Mouse (Mus musculus): ENCODE data around the gene Proser2. TPM values are rescaled to one million over a fixed set of nuclear protein-coding genes. Genes with fewer than 3 reads are reported as not detected.
"Not testable (repeated sequence)": the region's sequence is repeated elsewhere in the genome, so short reads cannot be mapped to it uniquely, and the experiment has no call there.

Gene Proser2
- total RNA-seq, 2 experiments from 2014 or later, result 7.9 to 9.8 TPM

DNA sequence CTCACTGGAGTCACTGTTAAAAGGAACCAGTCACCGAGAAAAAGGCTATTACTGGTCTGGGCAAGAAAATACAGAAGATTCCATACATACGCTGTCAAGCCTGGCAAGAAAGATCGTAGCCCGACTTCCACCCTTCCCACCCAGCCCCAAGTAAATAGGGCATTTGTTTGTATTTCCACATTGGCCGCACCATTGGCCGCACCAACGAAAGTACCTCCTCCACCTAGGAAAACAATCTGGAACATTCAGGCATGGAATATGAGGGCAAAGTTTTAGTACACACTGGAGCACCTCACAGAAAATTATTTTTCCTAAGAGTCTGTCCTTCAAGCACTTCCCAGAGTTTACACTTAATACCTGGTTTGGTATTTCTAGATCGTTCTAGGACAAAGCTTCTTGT, 1.1 kb downstream of the Proser2 start:
- no peak for DNase-seq

- no peak for DNase-seq
These were observed 1.7 kb downstream of the Proser2 start for GRCm38 (mm10) chr2:6128136-6128805.

DNA sequence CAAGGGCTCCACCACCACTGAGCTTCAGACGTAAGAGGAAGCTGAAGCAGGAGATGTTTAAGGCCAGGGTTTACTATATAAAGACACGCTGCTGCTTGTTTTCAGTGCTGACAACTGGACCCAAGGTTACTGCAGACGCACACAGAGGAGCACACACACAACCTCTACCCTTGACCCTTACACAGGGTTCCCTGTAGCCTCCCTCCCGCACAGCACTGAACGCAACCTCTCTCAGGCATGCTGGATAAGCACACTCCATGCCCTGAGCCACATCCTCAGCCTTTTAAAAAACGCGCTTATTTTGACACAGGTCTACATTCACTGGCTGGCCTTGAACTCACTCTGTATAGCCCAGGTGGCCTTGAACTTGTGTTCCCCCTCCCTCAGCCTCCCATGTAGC, 7.0 kb downstream of the Proser2 start:
- DNase-seq, result peak; percentile 42

DNA sequence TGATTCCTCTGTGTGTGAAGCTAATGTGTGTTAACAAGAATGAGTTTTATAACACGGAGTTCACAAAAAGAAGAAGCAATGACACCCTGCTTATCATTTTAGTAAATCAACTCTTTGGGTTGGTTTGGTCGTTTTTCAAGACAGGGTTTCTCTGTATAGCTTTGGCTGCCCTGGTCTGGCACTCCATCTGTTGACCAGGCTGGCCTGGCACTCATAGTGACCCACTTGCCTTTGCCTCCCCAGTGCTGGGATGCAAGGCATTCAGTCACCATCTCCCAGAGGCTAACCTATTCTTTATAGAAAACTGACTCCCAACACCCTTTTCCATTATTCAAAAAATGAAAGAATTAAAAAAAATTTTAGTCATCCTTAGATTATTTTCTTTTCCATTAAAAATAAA, 8.9 kb downstream of the Proser2 start:
- no peak for DNase-seq

DNA sequence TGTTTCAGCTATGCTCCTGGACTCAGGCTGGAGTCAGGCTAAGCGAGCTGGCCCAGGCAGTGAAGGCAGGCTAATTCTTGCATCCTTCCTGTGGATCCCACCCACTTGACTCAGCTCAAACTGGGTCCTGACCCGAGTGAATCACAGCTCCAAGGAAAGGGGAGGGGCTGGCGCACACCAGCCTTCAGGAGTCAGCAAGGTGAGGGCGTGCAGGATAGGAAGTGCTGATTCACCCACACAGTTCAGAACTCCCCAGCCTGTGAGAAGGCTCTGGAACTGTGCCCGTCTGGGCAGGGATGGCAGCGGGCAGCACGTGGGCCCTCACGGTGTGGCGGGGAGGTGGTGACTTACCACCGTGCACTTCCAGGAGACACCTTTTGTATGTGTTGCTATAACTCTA, 11.8 kb downstream of the Proser2 start:
- DNase-seq, result peak; percentile 75

DNA sequence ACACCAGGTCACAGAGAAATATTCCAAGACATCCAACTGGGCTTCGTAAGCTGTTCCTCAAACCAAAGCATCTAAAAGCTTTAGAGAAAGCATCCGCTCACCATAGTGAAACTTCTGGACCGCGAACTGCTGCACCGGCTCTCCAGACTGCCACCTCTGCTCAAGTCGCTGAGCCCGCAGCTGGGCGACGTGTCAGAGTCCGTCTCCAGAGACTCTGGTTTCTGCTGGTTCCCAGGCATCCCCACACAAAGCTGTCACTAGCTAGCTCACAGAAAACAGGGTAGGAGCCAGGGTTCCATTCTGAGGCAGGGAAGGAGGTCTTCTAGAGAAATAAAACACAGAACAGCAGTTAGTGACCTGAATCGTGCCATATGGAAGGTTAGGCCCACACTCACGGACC, 16.2 kb downstream of the Proser2 start:
- DNase-seq, result no peak

- DNase-seq, result no peak
These were observed 17.4 kb downstream of the Proser2 start for GRCm38 (mm10) chr2:6112619-6113018.

DNA sequence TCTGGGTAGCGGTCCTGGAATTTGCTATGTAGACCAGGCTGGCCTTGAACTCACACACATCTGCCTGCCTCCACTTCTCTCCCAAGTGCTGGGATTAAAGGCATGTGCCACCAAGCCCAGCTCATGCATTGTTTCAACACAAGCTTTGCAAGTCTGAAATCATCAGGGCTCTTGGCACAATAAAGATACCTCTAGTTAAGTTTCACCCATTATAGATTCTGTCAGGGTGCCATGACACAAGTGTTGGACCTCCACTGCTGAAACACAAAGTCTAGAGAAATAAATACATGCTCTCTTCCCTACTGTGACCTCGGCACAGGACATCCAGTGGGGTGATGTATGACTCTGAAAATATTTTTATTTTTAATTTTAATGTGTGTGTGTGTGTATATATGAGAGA, 24.6 kb downstream of the Proser2 start:
- DNase-seq, result no peak

GRCm38 (mm10) chr2:6100755-6101154, 29.3 kb downstream of the Proser2 start:
- DNase-seq, result no peak

DNA sequence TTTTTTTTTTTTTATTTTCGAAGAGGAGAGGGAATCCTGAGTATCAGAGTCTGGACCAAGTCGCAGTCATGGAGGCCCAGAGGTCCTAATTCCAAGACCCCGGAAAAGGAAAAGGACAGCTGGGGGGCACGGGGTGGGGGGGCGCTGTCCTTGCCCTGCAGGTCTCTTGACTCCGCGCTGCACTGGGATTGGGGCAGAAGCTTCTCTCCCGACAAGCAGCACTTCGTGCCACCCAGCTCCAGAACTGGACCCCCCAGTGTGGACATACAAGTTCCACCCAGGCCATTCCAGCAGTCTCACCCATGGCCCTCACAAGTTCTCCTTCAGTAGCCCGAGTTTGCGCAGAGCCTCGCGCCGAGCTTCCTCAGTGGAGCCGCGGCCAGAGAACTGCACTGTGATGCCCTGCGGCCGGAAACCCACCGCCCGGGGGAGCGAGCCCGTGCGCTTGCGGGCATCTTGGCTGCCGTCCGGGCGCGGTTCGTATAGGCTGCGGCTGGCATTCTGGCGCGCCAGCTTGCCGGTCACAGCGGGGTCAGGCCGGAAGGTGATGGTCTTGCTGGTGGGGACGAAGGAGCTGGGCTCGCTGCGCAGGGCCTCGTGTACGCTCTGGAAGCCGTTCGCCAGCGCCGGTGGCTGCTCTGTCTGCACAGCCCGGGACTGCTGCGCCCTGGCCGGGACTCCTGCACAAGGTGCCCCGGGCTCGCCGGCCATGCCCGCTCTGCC, 29.8 kb downstream of the Proser2 start:
- DNase-seq, result peak; percentile 45

DNA sequence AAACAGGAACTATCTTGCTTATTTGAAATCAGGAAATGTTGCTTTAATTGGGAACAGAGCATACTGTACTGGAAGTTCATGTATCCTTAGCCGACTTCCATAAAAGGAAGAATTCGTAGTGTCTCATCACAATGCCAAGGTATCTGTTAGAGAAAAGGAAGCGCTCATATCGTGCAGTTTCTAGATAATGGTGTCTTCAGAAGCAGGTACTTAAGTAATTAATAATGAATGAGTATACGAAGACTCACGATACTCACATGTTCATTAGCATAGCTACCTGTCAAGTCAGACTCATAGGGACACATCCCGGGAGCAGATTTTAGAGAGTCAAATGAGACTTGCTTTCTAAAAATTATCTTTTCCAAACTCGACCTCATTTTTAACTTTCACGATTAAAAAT, 30.6 kb downstream of the Proser2 start:
- DNase-seq, result no peak

GRCm38 (mm10) chr2:6098924-6099323, 31.1 kb downstream of the Proser2 start:
- DNase-seq, result peak; percentile 40

GRCm38 (mm10) chr2:6097113-6097716, 32.8 kb downstream of the Proser2 start:
- no peak for DNase-seq

DNA sequence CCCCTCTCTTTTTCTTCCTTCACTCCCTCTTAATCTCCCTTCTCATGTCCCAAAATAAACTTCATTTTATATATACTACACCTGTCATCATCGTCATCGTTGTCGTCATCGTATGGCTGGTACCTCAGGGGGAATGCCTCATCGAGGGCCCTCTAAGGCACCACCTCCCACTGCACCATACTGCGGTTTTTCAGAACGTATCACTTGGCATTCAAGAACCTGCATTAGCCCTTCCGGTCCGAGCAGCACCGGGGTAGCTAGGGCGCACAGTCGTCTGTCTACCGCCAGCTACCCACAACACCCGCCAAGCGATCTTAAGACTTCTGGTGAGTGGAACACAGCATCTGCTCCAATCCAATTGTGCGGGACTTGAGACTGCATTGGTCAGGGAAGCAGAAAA, 40.1 kb downstream of the Proser2 start:
- DNase-seq, result not testable (repeated sequence)

- peak; percentile 84 for DNase-seq
These were observed 42.9 kb downstream of the Proser2 start for GRCm38 (mm10) chr2:6087151-6087550.

DNA sequence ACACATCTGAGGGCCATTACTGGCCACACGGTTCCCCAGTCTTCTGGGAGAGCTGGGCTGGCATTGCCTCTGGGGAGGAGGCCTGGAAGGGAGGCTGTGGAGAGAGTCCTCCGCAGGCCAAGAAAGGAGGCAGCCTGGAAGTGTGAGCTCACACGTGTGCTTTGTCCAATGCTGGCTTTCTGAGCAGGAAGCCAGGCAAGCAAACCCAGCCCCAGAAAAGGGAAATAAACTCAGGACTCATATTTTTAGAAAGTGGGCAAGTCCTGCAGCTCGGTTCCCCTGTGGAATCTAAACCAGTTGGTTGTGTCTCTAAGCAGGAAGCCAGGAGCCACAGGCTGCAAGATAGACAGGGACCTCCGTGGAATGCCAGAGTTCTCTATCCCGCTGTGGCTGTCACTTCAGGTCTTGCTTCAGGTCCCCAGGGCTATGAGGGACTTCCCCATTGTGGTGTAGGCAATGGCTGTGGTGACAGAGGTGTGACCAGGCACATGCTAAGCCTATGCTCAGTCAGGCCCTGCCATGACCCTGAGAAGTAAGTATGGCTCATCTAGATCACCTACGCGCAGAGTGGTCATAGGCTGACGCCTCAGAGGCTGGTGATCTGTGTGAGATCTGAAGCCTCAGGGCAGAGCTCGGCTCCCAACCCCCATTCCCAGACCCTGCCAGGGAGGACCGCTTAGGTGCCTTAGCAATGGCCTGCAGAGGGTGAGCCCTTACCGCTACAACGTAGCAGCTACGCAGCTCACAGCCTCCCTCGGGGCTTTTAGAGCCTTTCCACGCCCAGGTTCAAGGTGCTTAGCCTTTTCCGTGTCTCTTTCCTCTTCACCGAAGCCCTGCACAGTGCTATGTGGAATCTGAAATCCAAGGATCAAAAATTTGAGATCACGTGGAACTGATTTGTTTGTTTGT, 44.1 kb downstream of the Proser2 start:
- peak; percentile 48 for DNase-seq

DNA sequence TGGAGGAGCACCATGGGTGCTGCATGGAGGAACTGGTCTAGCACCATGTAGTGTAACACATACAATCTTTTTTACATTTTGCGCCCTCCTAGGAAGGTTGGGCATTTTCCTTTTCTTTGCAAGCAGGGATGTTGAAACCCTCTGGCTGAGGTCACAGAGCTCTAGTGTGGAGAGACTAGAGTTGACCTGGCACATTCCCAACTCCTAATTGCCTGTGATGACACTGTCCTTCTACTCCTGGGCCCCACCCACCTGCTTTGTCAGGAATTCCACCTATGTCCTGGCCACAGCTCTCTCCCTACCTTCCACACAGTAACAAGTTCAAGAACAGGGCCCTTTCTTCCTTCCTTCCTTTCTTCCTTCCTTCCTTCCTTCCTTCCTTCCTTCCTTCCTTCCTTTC, 46.3 kb downstream of the Proser2 start:
- peak; percentile 59 for DNase-seq

DNA sequence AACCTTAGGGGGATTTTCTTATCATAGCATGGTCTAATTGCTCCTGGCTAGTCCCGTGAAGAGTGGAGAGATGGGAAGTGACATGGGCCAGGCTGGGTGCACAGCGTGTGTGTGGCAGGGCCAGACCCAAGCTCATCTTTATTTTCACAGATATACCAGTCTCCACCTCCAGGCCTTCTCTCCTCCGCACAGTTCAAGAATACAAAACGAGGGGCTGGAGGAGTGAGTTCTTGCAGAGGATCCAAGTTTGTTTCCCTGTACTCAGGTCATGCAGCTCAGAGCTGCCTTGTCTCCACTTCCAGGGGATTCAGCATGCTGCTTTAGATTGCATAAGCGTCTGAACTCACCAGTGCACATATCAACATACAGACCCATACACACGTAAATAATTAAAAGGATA, 47.4 kb downstream of the Proser2 start:
- no peak for DNase-seq

DNA sequence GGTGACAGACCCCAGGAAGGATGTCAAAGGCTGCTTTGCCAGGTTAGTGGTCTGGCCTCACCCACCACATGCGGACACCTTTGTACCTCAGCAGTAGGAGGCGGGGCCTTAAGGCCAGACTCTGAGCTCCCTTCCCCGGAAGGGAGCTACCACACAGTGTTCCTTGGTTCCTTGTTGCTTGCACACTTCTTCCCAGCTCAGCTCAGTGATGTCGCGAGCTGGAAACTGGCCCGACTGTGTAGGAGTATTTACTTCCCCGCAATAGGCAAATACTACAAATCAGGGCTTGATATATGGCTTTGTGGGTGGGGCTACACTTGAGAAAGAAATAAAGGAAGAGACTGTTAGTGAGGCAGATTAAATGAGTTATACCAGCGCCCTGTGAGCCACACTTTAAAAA, 48.9 kb downstream of the Proser2 start:
- DNase-seq, result peak; percentile 18

DNA sequence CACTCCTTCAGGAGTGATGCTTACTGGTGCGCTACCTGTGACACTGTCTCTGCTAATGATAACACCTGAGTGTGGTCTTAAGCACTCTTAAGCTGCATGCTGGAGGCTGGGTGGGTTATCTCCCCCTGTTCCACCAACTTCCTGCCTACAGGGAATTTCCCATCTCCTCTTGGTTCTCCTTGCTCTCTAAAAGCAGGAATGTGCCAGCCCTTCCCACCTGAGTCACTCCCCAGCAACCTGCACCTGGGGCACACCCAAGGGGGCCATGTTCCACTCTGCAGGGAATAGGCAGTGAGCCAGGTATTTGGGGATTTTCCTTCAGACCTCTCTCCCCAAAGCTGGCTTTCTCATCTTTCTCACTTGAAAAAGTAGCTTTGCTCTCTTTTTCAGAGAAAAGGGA, 50.0 kb downstream of the Proser2 start:
- no peak for DNase-seq

DNA sequence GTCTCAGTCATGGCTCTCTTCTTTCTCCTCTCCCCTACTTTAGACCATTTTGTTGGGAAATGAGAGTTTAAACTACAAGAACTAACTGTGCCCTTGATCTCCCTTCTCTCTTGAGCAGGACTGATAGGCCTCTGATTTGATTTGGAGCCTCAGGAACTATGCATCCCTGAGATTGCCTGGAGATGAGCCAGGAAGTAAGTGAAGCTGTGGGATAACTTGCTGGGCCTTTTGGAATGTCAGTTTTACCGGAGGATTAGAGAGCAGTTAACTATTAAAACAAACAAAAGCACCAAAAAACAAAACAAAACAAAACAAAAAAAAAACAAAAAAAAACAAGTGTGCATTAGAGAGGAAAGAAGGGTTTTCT, 54.5 kb downstream of the Proser2 start:
- no peak for DNase-seq

DNA sequence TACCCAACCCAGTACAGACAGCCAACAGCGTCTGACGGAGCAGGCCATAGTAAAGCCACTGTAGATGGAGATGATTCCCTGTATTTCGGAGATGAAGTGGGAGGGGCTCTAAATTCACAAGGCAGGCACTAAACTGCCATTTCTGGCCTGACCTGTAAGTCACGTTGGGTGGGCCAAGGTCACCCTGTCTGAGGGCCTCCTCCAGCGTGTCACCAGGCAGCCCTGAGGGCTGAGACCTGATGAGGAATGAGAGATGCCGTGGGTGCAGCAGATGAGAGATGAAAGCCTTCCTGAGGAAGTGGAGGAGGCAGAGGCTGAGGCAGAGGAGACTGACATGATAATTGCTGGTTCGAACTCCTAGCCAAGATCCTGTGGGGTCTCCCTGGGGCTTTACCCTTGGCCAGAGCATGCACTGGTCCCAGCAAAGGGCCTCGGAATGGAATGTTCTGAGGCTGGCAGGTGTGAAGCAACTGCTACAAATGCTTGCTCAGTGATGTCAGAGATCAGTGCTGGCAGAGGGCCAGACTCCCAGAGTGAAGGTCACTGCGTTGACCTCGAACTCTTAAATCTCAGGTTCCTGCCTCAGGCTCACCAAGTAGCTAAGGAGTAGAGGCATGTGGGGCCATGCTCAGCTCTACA, 55.0 kb downstream of the Proser2 start:
- DNase-seq, result peak; percentile 81
